Comparison of ENCODE assay signal across 11 mouse cellular contexts in the genomic region with DNA sequence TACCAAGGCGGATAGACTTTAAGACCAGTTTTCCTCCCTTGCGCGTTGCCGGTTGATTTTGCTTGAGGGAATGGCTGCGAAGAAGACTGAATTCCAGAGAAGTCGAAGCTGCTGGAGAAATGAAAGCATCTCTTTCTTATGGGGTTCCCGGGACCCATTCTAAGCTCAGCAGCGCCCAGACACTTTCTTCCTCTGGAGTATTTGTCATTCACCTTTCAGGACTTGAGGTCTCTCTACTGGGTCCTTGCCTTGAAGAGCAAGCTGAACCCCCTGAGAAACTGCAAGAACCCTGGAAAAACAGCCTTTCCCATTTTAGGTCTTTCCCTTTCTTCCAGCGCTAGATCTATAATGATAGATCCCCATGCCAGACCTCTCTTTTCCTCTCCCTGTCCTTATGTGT.
DNase-seq lines count a peak whose midpoint lies in the region; ATAC-seq and TF ChIP-seq lines count a peak whose summit lies in the region.
"Had no signal": no experiment of that assay in that cellular context is flagged by ENCODE, and none has a peak within 500 bp of the region (broad histone marks: within the 10 kb centered on the region; RNA-seq: fewer than 3 reads in every experiment).

No protein-coding gene starts in this region.

- TF ChIP-seq EP300 in ES-Bruce4 (IDR thresholded peaks at IDR 0.05; ENCODE audit: insufficient read depth, low read depth, low read length) = no peak

- peak overlapping the region; percentile 86 for H3K4me2 ChIP-seq in heart, embryonic 11.5 days
- H3K4me2 ChIP-seq in forebrain, embryonic 16.5 days (ENCODE audit: low read length) = peak overlapping the region; percentile 95
- H3K4me2 ChIP-seq in limb, embryonic 15.5 days = peak overlapping the region; percentile 81

- no peak for ATAC-seq in heart, embryonic 11.5 days (replicated peaks; ENCODE audit: insufficient number of reproducible peaks, low FRiP score, low TSS enrichment)
- ATAC-seq in forebrain, embryonic 16.5 days = no peak
- no peak for ATAC-seq in limb, embryonic 15.5 days (ENCODE audit: insufficient number of reproducible peaks, low FRiP score, low TSS enrichment, low read depth)
- ATAC-seq: activated CD4-positive, CD25-positive, alpha-beta regulatory T cell, adult 4 months had no signal

- no peak for TF ChIP-seq POLR2A in ES-Bruce4 (IDR thresholded peaks at IDR 0.05; ENCODE audit: insufficient read depth, low read length)

- H3K9me3 ChIP-seq in heart, embryonic 11.5 days (replicated peaks; ENCODE audit: control insufficient read depth, low read length) = no peaks in the 10 kb centered on the region
- no peaks in the 10 kb centered on the region for H3K9me3 ChIP-seq in ES-Bruce4 (replicated peaks; ENCODE audit: control insufficient read depth, insufficient read depth, low read length, poor library complexity, severe bottlenecking)
- no peaks in the 10 kb centered on the region for H3K9me3 ChIP-seq in forebrain, embryonic 16.5 days (ENCODE audit: control insufficient read depth, low read length)
- H3K9me3 ChIP-seq in limb, embryonic 15.5 days = no peaks in the 10 kb centered on the region

- TF ChIP-seq CTCF in ES-Bruce4 (IDR thresholded peaks at IDR 0.05; ENCODE audit: low read depth, low read length) = no peak
- no peak for TF ChIP-seq CTCF in gastrocnemius, adult 2 months (IDR thresholded peaks at IDR 0.05)

- no peak for DNase-seq in heart, adult 18-20 months
- DNase-seq in right cerebral cortex, postnatal 4 days = no peak
- DNase-seq in right cerebral cortex, postnatal 25 days = no peak
- DNase-seq in gastrocnemius, adult 2 months = no peak
- DNase-seq: cerebellum, adult 9-11 months; heart, postnatal 4 days had no signal

- H3K27me3 ChIP-seq in heart, embryonic 11.5 days (ENCODE audit: control insufficient read depth, insufficient read depth, low read length) = peaks cover 40% of the 10 kb centered on the region
- H3K27me3 ChIP-seq in ES-Bruce4 (ENCODE audit: control insufficient read depth, insufficient read depth, low read length, poor library complexity, severe bottlenecking) = peaks cover 6% of the 10 kb centered on the region
- no peaks in the 10 kb centered on the region for H3K27me3 ChIP-seq in forebrain, embryonic 16.5 days (replicated peaks; ENCODE audit: control insufficient read depth, insufficient read depth, low read length)
- H3K27me3 ChIP-seq in limb, embryonic 15.5 days = peaks cover 49% of the 10 kb centered on the region

- no peak overlapping the region for H3K27ac ChIP-seq in heart, embryonic 11.5 days (ENCODE audit: low read depth, low read length)
- no peak overlapping the region for H3K27ac ChIP-seq in ES-Bruce4 (ENCODE audit: insufficient read depth, low read length)
- H3K27ac ChIP-seq in forebrain, embryonic 16.5 days (ENCODE audit: low read length) = peak overlapping the region; percentile 77
- H3K27ac ChIP-seq in limb, embryonic 15.5 days = no peak overlapping the region
- no peak overlapping the region for H3K27ac ChIP-seq in gastrocnemius, adult 2 months

- intact Hi-C loops in gastrocnemius, adult 2 months (cut with DNase I) = no loop called here

- H3K4me3 ChIP-seq in heart, embryonic 11.5 days (ENCODE audit: low read depth, low read length) = peak overlapping the region; percentile 56; the same call in 1 of the 2 replicates
- peak overlapping the region; percentile 34; the same call in 1 of the 2 replicates for H3K4me3 ChIP-seq in ES-Bruce4 (ENCODE audit: low read depth, low read length)
- peak overlapping the region; percentile 55 for H3K4me3 ChIP-seq in forebrain, embryonic 16.5 days (replicated peaks; ENCODE audit: low read length)
- H3K4me3 ChIP-seq in limb, embryonic 15.5 days = peak overlapping the region; percentile 40
- H3K4me3 ChIP-seq in gastrocnemius, adult 2 months = no peak overlapping the region

- 11% methylated on average over 9 of the region's 9 CpGs for WGBS in heart, embryonic 11.5 days (ENCODE audit: insufficient replicate concordance)
- WGBS in forebrain, embryonic 16.5 days = 9% methylated on average over 9 of the region's 9 CpGs
- 9% methylated on average over 9 of the region's 9 CpGs for WGBS in limb, embryonic 15.5 days

- H3K9ac ChIP-seq in heart, embryonic 11.5 days (ENCODE audit: low read depth, low read length) = no peak overlapping the region
- H3K9ac ChIP-seq in ES-Bruce4 (ENCODE audit: low read depth, poor library complexity, severe bottlenecking) = no peak overlapping the region
- H3K9ac ChIP-seq in forebrain, embryonic 16.5 days (replicated peaks; ENCODE audit: low read depth, low read length) = peak overlapping the region; percentile 73
- no peak overlapping the region for H3K9ac ChIP-seq in limb, embryonic 15.5 days

- H3K4me1 ChIP-seq in heart, embryonic 11.5 days (ENCODE audit: control insufficient read depth, insufficient read depth, low read length) = peaks cover 6% of the 10 kb centered on the region
- no peaks in the 10 kb centered on the region for H3K4me1 ChIP-seq in ES-Bruce4 (ENCODE audit: control insufficient read depth, insufficient read depth, low read length)
- H3K4me1 ChIP-seq in forebrain, embryonic 16.5 days (replicated peaks; ENCODE audit: control insufficient read depth, insufficient read depth, low read length) = peaks cover 9% of the 10 kb centered on the region
- peaks cover 23% of the 10 kb centered on the region for H3K4me1 ChIP-seq in limb, embryonic 15.5 days

- H3K36me3 ChIP-seq in heart, embryonic 11.5 days (ENCODE audit: control insufficient read depth, insufficient read depth, low read length) = no peaks in the 10 kb centered on the region
- no peaks in the 10 kb centered on the region for H3K36me3 ChIP-seq in ES-Bruce4 (ENCODE audit: control insufficient read depth, insufficient read depth, low read length, poor library complexity, severe bottlenecking)
- H3K36me3 ChIP-seq in forebrain, embryonic 16.5 days (ENCODE audit: control insufficient read depth, insufficient read depth) = no peaks in the 10 kb centered on the region
- no peaks in the 10 kb centered on the region for H3K36me3 ChIP-seq in limb, embryonic 15.5 days
